Mouse (Mus musculus) midbrain, embryonic 11.5 days (tissue): ENCODE measurements around the gene Slc24a3. TPM values are rescaled to one million over a fixed set of nuclear protein-coding genes. Genes with fewer than 3 reads are reported as not detected.

ENCODE experiments used
- ATAC-seq: fragments of 200-750 bp; cut with Nextera tagmentation; 2 replicates; pipeline ENCODE4 v1.8.0; 2017; ENCODE audit warnings: moderate TSS enrichment, moderate library complexity; ENCODE audit not compliant: low FRiP score
- DNase-seq: peaks from one replicate; pipeline ENCODE4 v3.0.0; 2015; ENCODE audit warnings: low spot score; ENCODE audit errors: missing footprints
- H3K27ac ChIP-seq: fragments of 300-500 bp; sonication (generic); 2 replicates; pipeline ENCODE4 v1.5.1; 2014; ENCODE audit warnings: low read depth, low read length
- H3K27me3 ChIP-seq: fragments of 300-500 bp; sonication (generic); 2 replicates; pipeline ENCODE4 v1.6.1; 2014; ENCODE audit warnings: mild to moderate bottlenecking, low read length, moderate library complexity, mixed read lengths; ENCODE audit not compliant: control insufficient read depth, insufficient read depth
- H3K36me3 ChIP-seq: fragments of 300-500 bp; sonication (generic); 2 replicates; pipeline ENCODE4 v1.6.1; 2014; ENCODE audit warnings: mild to moderate bottlenecking, low read length, moderate library complexity, mixed read lengths; ENCODE audit not compliant: control insufficient read depth, insufficient read depth
- H3K4me1 ChIP-seq: fragments of 300-500 bp; sonication (generic); 2 replicates; pipeline ENCODE4 v1.6.1; 2014; ENCODE audit warnings: low read length; ENCODE audit not compliant: control insufficient read depth, insufficient read depth
- H3K4me2 ChIP-seq: fragments of 300-500 bp; sonication (generic); 2 replicates; pipeline ENCODE4 v1.6.1; 2014; ENCODE audit warnings: mild to moderate bottlenecking, moderate library complexity
- H3K4me3 ChIP-seq: fragments of 300-500 bp; sonication (generic); 2 replicates; pipeline ENCODE4 v1.5.1; 2014; ENCODE audit warnings: low read depth, low read length
- H3K9ac ChIP-seq: fragments of 300-500 bp; sonication (generic); 2 replicates; pipeline ENCODE4 v1.6.1; 2014; ENCODE audit warnings: low read length
- H3K9me3 ChIP-seq: fragments of 300-500 bp; sonication (generic); 2 replicates; pipeline ENCODE4 v1.6.1; 2016; ENCODE audit warnings: low read length; ENCODE audit not compliant: control insufficient read depth
- WGBS: fragments of 180-500 bp; shearing (Covaris S2); extraction: QIAGEN DNeasy Blood & Tissue Kit; methylation state at CpG from one replicate; pipeline ENCODE4 v1.1.7; 2014; 5-methylcytosine and 5-hydroxymethylcytosine counted together
- polyA plus RNA-seq: library from polyadenylated mRNA; unstranded; fragments of >200 nt; fragmentation: Nextera tagmentation; extraction: Ambion mirVana; gene quantifications from 2 replicates; pipeline ENCODE4 v1.2.1, GENCODE M21; 2014

Slc24a3 gene
- polyA plus RNA-seq, 1 experiment from 2014 or later = 1.9 TPM

DNA sequence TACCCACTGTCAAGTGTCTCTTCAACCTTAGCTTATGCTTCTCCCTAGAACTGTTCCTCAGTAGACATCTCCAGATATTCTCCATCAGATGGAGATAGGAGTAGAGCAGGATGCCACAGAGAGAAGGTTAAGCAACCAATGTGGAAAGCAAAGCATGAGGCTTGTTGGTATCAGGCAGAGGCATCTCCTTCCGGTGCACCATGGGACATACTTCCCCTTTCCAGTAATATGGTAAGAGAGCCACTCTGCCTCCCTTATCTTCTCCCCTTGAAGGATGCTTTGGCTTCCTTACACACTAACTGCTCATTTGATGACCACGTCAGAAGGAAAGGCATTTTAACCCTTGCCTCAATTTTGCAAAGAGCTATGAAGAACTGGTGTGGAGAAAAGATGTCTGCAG lies 21.3 kb downstream of the Slc24a3 start:
- H3K4me2 ChIP-seq = no peak overlapping the region

DNA sequence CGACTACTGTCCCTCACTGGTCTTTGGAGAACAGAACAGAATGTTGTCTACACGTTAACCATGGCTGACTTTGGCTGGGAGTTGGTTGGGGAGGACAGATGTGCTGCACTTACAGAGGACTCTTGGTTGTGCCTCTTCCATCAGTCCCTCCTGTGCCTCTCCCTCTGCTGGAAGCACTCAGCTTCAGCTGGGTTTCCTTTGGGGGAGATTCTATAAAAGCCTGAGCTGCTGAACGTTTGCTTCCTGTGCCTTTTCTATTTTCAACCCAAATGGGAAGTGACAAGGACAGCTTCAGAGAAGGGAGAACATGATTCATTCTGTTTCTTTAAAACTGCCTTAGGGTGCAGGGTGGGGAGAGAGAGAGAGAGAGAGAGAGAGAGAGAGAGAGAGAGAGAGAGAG lies 28.5 kb downstream of the Slc24a3 start:
- no peaks in the 10 kb centered on the region for H3K27me3 ChIP-seq
- ATAC-seq (no peak), DNase-seq (no peak)
- no peak overlapping the region for H3K4me3 ChIP-seq
- no peak overlapping the region for H3K4me2 ChIP-seq
- H3K9ac ChIP-seq = no peak overlapping the region
- no peaks in the 10 kb centered on the region for H3K36me3 ChIP-seq
- no peaks in the 10 kb centered on the region for H3K9me3 ChIP-seq
- WGBS = 81% methylated on average over 3 of the region's 3 CpGs
- no peak overlapping the region for H3K27ac ChIP-seq
- H3K4me1 ChIP-seq = no peaks in the 10 kb centered on the region

More for the DNA sequence above, 21.3 kb downstream of the Slc24a3 start:
- Histone ChIP-seq H3K9ac (no peak overlapping the region), H3K9me3 (no peaks in the 10 kb centered on the region), H3K27me3 (no peaks in the 10 kb centered on the region), H3K4me1 (no peaks in the 10 kb centered on the region), H3K27ac (no peak overlapping the region), H3K36me3 (no peaks in the 10 kb centered on the region), H3K4me3 (no peak overlapping the region)
- 88% methylated on average over 2 of the region's 2 CpGs for WGBS
- ATAC-seq (no peak), DNase-seq (peak; percentile 8)

DNA sequence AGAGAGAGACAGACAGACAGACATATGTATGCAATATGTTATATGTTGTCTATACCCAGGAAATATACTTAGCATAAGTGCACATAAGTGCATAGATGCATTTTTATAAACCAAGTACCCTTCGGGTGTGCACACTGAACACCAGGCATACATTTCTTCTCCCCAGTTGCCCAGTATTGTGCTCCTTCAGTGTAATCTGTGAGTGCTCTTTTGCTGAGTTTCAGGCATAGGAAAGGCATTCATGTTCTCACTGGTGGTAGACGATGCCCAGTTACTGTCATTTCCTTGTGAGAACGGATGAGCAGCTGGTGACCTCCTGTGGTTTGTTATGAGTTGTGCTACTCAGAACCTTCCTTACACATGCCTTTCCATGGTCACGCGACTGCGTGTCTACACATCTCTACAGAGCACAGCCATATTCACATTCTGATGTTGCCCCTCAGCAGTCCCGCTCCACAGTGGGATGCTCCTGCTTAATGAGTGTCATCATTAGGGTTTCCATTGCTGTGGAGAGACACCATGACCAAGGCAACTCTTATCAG lies 29.0 kb downstream of the Slc24a3 start:
- Histone ChIP-seq H3K27me3 (no peaks in the 10 kb centered on the region), H3K9me3 (no peaks in the 10 kb centered on the region), H3K4me2 (no peak overlapping the region), H3K36me3 (no peaks in the 10 kb centered on the region), H3K9ac (no peak overlapping the region), H3K4me1 (no peaks in the 10 kb centered on the region), H3K27ac (no peak overlapping the region), H3K4me3 (no peak overlapping the region)
- DNase-seq = no peak
- WGBS = 91% methylated on average over 7 of the region's 7 CpGs
- no peak for ATAC-seq

DNA sequence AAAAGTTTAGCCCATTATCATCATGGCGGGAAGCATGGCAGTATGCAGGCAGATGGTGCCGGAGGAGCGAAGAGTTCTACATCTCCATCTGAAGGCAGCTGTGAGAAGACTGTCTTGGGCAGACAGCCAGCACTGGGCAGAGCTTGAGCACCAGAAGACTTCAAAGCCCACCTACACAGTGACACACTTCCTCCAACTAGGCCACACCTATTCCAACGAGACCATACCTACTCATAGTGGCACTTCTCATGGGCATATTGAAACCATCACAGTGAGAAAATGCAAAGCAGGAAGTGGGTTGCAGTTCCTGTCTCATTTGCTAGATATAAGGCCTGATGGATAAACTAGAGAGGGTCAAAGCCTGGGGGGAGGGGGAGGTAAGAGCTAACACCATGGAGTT lies 29.5 kb downstream of the Slc24a3 start:
- H3K36me3 ChIP-seq = no peaks in the 10 kb centered on the region
- no peak overlapping the region for H3K4me2 ChIP-seq
- WGBS = 97% methylated on average over 4 of the region's 4 CpGs

DNA sequence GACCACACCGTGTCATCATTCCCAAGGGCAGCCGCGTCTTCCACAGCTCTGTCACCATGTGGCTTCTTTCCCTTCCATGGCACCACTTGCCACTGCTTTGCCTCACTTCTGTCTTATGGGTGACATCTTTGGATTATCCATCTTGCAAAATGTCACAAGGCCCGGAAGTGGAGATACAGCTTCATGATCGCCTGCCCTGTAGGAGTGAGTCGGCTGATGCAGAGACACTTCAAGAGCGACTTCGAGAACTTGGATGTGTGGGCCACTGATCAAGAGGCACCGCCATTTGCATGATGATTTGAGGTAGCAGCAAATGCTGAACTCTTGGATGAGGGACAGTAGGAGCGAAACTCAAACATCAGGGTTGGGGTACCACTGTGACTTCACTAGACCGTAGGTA lies 46.0 kb downstream of the Slc24a3 start:
- ATAC-seq (no peak), DNase-seq (no peak)
- Histone ChIP-seq H3K9me3 (no peaks in the 10 kb centered on the region), H3K27me3 (no peaks in the 10 kb centered on the region), H3K4me3 (no peak overlapping the region), H3K27ac (no peak overlapping the region), H3K9ac (no peak overlapping the region), H3K4me1 (no peaks in the 10 kb centered on the region), H3K36me3 (no peaks in the 10 kb centered on the region), H3K4me2 (no peak overlapping the region)
- WGBS = 95% methylated on average over 11 of the region's 11 CpGs

More for the DNA sequence above, 29.5 kb downstream of the Slc24a3 start:
- Histone ChIP-seq H3K27ac (no peak overlapping the region), H3K9ac (no peak overlapping the region), H3K4me3 (no peak overlapping the region), H3K4me1 (no peaks in the 10 kb centered on the region), H3K27me3 (no peaks in the 10 kb centered on the region), H3K9me3 (no peaks in the 10 kb centered on the region)
- no peak for ATAC-seq
- no peak for DNase-seq

DNA sequence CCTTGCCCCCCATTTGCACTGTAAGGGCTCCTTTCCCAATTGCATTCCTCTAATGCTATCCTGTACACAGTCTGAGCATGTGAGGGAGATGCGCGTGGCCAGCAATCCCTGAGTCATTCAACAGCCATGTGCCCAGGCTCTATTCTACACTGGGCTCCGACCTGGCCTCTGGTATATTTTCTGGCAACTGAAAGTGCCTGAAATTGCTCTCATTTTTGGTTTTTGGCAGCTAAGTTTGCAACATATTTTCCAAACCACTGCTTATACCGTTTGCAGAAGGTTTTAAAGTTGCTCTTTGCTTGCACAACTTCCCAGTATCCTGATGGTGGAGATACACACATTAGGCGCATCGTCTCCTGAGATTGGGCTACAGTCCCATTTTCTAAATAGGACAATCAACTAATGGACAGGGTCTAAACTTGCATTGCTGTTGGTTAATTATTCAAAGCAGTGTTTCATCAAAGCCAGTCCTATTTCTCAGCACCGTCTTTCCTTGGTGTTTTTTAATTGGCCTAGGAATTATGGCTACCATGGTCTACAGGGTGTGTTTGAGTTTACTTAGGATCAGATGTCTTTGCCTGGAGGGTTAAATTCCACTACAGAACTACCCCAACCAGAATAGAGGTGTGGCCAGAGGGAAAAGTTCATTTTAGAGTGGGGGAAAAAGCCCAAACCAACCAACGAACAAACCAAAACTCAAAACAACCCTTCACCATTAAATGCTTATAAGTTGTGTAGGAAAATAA lies 46.7 kb downstream of the Slc24a3 start:
- no peak overlapping the region for H3K27ac ChIP-seq
- no peaks in the 10 kb centered on the region for H3K27me3 ChIP-seq
- H3K4me1 ChIP-seq = no peaks in the 10 kb centered on the region
- H3K9ac ChIP-seq = no peak overlapping the region
- ATAC-seq (no peak), DNase-seq (no peak)
- H3K9me3 ChIP-seq = no peaks in the 10 kb centered on the region
- 89% methylated on average over 8 of the region's 8 CpGs for WGBS
- no peak overlapping the region for H3K4me2 ChIP-seq
- H3K4me3 ChIP-seq = no peak overlapping the region
- H3K36me3 ChIP-seq = no peaks in the 10 kb centered on the region

DNA sequence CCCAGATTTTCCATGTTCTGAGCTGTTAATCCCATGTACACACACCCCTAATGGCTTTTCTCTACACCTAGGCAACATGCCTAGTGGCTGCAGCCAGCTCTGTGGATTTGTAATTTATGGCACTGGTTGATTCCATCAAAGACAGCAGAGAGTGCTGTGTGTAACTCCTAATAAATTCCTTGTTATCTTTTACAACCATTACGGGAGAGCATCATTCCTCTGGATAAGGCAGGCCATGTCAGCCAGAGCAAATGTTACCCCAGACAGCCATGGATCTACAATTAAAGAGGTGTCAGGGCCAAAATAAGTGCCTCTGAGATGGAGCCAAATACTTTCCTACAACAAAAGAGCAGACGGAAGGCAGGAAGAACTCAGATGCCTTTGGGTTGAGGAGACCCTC lies 49.0 kb downstream of the Slc24a3 start:
- Histone ChIP-seq H3K36me3 (no peaks in the 10 kb centered on the region), H3K27me3 (no peaks in the 10 kb centered on the region), H3K9me3 (no peaks in the 10 kb centered on the region), H3K4me1 (no peaks in the 10 kb centered on the region), H3K4me2 (no peak overlapping the region), H3K27ac (no peak overlapping the region), H3K9ac (no peak overlapping the region), H3K4me3 (no peak overlapping the region)
- ATAC-seq (no peak), DNase-seq (no peak)
- 89% methylated on average over 2 of the region's 2 CpGs for WGBS

DNA sequence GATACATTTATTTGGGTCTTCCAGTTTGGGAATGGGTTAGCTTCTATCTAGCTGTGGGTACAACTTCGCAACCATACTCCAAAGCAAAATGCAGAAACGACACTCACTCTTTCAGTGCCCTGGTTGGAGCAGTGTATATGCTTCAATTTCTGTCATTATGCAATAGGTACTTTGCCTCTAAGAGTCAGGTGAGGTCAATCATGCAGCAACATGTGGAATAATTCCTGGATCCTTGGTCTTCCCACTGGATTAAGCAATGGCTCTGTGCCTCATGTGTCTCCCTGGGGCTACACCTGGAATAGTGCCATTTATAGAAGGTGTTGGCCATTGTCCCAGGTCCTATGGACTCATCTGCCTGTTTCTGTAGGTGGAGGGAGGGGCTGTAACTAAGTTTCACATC lies 49.9 kb downstream of the Slc24a3 start:
- Histone ChIP-seq H3K36me3 (no peaks in the 10 kb centered on the region), H3K4me3 (no peak overlapping the region), H3K27ac (no peak overlapping the region), H3K4me2 (no peak overlapping the region), H3K9ac (no peak overlapping the region), H3K27me3 (no peaks in the 10 kb centered on the region), H3K4me1 (no peaks in the 10 kb centered on the region), H3K9me3 (no peaks in the 10 kb centered on the region)
- no peak for ATAC-seq
- WGBS = 89% methylated on average over 2 of the region's 2 CpGs
- DNase-seq = no peak

DNA sequence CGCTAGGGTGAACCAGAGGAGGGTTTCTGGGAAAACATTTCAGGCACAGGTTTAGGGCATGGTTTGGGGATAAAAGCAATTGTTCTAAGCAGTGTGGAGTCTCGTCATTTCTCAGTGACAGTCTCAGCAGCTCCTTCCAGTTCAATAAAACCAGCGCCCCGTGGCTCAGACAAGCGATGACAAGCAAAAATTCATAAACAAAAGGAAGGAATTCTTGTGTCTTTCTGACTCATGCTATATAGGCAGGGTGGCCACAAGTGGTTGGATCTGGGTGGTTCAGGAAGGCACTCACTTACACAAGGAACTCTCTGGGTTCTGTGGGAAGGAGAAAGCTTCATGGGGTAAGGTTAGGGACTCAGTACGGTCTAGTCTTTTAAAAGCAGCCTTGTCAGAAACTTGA lies 51.7 kb downstream of the Slc24a3 start:
- H3K27ac ChIP-seq = no peak overlapping the region
- no peak overlapping the region for H3K4me2 ChIP-seq
- H3K9ac ChIP-seq = no peak overlapping the region
- DNase-seq = no peak
- no peaks in the 10 kb centered on the region for H3K36me3 ChIP-seq
- H3K4me1 ChIP-seq = no peaks in the 10 kb centered on the region
- no peak overlapping the region for H3K4me3 ChIP-seq
- H3K9me3 ChIP-seq = no peaks in the 10 kb centered on the region
- WGBS = 84% methylated on average over 6 of the region's 6 CpGs
- H3K27me3 ChIP-seq = no peaks in the 10 kb centered on the region
- ATAC-seq = no peak
